Mouse (Mus musculus) v-Abl transformed pro-B cells (cell line): ENCODE data around the gene A4galt.
"Not testable (repeated sequence)": the region's sequence is repeated elsewhere in the genome, so short reads cannot be mapped to it uniquely, and the experiment has no call there.

Source experiments
- in situ Hi-C, 2 experiments: fragments of 400-800 bp; cut with MboI; formaldehyde crosslinking; loops; one replicate each; pipeline ENCODE4 v1.15.1; 2025; ENCODE audit not compliant: unreplicated experiment in 2 of 2

A4galt gene

DNA sequence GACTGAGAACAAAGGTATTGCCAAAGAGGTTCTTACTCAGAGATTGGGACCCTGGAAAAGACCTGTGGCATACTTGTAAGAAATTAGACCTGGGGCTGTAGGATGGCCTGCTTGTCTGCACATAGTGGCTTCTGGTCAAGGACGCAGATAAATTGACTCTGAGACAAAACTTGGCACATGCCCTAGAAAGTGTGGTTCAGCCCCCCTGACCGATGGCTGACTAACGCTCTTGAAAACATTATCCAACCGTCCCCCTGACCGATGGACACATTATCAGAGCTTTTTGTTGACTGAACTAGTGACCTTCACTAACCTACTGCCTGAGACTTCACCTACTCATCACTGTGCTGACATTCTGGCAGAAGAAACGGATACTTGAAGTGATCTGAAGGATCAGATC, 18.4 kb upstream of the A4galt start:
- in situ Hi-C loops: not testable (repeated sequence)

GRCm38 (mm10) chr15:83268428-83268827, 16.9 kb upstream of the A4galt start:
- in situ Hi-C loops: not testable (repeated sequence)

GRCm38 (mm10) chr15:83265269-83265668, 13.7 kb upstream of the A4galt start:
- in situ Hi-C loops: no loop called here

- in situ Hi-C loops: no loop called here
Observed at GRCm38 (mm10) chr15:83263405-83263804, 11.8 kb upstream of the A4galt start.

DNA sequence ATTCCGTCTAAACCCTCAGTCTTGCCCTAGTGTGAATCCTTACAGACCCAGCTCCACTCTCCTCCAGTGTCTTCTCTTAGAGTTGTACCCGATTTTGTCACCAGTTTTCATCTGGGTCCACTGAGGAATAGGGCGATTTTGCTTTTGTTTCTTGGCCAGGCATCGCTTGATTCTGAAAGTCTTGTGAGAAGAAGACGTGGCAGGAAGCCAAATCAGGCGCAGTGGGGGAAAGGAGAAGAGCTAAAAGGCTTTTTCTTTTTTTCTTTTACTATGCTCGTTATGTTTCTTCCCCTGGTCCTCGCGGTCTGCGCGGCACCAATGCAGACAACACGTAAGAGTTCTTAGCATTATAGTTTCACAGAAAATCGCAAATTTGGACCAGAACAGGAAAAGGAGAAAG, 6.3 kb upstream of the A4galt start:
- in situ Hi-C loops: no loop called here

DNA sequence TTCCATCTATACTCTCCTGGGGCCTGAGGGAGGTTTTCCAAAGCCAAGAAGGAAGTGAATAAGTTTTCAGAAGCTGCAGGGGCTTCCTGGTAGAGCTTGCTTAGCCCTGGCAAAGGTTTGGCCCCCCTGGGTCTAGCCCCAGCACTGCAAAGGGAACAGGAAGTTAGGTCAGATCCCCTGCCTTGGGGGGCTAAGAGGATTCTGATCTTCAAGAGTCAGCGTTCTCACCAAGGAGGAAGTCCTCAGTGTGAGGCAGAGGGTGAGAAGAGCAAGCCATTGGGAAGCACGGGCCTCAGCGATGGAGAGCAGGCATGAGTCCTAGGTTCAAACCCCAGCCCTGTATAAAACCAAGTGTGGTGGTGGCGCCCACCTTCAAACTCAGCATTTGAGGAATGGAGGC, 4.9 kb upstream of the A4galt start:
- in situ Hi-C loops: no loop called here

DNA sequence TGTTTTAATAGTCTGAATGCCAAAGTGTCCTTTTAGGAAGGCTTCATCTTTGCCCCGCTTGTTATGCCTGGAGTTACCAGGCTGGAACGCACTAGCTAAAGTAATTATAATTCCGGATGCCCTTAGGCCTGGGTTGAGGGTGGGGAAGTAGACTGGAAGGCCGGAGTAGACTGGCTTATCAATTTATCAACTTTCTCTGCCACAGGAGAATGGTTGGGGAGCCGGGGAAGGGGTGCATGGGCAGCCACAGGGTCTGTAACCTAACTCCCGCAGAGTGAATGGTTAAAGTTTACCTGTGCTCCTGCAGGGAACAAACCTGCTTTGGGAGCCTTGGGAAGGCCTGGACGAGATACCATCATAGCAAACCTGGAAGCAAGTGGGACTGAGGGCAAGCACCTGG, 4.4 kb upstream of the A4galt start:
- in situ Hi-C loops: no loop called here

DNA sequence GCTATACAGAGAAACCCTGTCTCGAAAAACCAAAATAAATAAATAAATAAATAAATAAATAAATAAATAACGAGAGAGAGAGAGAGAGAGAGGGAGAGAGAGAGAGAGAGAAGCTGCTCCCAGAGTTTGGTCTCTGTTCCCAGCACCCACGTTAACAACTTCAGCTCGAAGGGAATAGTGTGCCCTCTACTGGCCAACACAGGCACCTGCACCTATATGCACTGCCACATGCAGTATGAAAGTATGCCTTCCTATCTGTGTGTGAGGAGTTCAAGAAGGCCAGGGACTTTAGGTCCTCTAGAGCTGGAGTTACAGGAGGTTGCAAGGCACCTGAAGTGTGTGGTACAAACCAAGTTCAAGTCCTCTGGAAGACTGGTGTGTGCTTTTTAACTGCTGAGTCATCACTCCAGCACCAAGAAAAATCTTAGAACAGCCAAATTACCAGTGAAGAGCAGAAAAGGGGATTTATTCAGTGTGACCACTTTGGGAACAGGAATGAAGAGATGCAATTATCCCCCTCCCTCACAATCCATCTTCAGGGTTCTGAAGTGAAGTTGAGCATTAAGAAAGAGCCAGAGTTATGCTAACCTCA, 3.7 kb upstream of the A4galt start:
- in situ Hi-C loops: no loop called here

- in situ Hi-C loops: no loop called here
Observed at GRCm38 (mm10) chr15:83254372-83255070, 2.9 kb upstream of the A4galt start.

DNA sequence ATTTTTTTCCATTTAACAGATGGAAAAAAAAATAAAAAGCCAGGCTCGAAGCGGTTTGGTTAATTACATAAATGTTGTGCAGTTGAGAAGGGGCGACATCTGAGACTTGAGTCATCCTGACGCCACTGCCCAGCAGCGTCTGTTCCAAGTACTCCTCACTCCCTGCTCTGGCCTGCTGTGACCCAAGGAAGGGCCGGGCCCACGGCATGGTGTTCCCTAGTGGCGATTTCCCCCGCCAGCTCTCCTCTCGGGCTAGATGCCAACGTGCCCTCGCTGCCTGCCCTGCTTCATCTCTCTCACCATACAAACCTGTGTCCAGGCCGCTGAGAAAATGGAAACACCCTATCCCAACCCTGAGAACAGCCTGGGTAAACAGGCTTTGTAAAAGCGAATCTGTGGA, 486 bp upstream of the A4galt start:
- in situ Hi-C loops: no loop called here

GRCm38 (mm10) chr15:83250651-83251175, 861 bp downstream of the A4galt start:
- in situ Hi-C loops: no loop called here

GRCm38 (mm10) chr15:83249535-83250287, 1.9 kb downstream of the A4galt start:
- in situ Hi-C loops: no loop called here

DNA sequence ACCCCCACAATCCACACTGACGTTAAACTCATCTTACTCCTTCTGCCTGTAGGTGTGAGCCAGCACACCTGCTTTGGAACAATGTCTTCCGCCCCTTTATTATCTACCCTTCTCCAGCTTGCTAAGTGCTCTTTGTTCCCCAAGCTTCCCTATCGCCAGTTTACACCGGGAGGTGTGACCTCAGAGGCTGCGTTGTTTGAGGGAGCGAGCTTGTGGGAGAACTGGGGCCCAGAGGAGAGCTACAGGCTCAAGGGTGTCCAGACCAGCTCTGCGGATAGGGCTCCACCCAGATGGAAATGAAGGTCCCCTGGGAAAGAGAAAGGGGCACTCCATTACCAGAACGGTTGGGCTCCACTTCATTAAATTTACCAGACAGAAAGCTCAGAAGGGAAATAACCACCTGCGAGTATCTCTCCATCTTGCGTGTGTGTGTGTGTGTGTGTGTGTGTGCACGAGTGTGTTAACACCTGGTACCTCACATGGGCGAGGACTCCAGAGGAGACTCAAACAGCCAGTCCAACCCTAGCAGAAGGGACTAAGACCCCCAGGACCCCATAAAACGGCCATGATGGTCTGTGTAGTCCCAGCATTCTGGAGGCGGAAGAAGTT, 3.2 kb downstream of the A4galt start:
- in situ Hi-C loops: no loop called here

DNA sequence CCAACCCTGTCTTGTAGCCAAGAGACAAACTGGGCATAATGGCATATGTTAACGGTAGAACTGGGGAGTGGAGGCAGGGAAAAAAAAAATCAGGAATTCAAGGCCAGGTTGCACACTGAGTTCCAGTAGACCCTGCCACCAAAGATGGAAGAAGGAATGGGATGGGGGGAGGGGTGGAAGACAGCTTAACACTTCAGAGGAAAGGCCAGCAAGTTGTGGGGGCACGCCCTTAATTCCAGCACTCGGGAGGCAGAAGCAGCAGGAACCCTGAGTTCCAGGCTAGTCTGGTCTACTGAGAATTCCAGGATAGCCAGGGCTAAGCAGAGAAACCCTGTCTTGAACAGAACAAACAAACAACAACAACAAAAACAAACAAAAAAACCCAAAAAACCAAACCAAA, 7.2 kb downstream of the A4galt start:
- in situ Hi-C loops: no loop called here

DNA sequence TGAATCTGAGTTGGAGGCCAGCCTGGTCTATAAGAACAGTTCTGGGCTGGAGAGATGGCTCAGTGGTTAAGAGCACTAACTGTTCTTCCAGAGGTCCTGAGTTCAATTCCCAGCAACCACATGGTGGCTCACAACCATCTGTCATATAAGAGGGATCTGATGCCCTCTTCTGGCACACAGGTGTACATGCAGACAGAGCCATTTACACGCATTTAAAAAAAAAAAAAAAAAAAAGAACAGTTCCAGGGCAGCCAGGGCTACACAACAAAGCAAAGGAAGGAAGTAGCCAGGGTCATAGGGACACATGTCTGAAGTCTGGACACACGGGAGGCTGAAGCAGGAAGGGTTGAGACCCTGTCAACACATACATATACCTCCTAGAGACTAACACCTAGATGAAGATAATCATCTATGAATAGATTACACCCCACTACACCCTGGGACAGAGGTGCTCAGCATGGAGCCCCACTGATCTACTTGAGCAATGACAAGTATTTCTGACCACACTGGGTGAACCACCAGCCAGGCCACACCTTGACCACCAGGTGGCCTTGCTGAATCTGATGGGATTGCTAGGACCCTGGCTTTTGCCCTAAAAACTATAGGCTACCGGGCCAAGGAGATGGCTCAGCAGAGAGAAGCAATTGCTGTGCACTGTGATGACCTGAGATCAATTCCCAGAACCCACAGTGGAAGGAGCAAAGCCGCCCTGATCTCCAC, 9.5 kb downstream of the A4galt start:
- in situ Hi-C loops: no loop called here

DNA sequence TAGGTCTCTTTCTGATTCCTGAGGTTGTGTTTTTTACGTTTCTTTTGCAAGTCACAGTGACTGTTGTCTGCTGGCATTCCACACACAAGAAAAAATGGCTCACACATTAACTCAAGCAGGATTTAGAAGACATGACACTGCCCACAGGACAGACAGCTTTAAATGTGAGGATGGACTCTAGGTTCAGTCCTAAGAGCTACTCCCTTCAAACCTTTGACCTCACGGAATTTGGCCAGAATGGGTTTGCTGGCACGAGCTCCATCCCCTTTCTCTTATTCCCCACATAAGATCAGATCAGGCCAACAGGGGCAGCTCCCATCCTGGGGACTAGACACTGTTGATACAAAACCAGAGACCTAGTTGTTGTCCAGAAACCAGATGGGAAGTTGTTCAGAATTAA, 10.1 kb downstream of the A4galt start:
- in situ Hi-C loops: no loop called here

- in situ Hi-C loops: no loop called here
Observed at GRCm38 (mm10) chr15:83237460-83238243, 13.9 kb downstream of the A4galt start.

- in situ Hi-C loops: no loop called here
Observed at GRCm38 (mm10) chr15:83236824-83237223, 14.8 kb downstream of the A4galt start.

- in situ Hi-C loops: no loop called here
Observed at GRCm38 (mm10) chr15:83233219-83233992, 18.2 kb downstream of the A4galt start.
